Mouse (Mus musculus) CD4-positive helper T cell, adult 2 months (primary cell): Measurements from ENCODE around the gene Prox2.

ENCODE experiments used
- DNase-seq: peaks from one replicate; pipeline ENCODE4 v3.0.0-alpha.2; 2012; ENCODE audit warnings: low read depth, missing footprints, low spot score

Gene Prox2

DNA sequence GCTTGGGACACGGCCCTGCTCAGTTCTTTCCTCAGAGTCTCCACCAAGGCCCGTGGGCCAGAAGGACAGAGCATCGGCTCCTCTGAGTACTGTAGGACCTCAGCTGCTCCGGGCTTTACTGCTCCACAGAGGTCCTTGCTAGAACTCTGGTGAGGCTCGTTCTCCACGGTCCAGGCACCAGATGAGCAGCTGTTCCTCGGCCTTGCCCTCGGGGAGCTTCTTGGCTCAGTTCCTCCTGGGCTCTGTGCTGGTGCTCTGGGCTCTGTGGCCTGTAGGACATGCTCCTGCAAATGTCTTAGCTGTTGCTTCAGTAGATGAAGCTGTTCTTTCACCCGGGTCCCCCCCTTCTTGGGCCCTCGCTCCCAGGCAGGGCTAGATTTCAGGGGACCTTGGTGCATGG is 15.9 kb downstream of the Prox2 start:
- no peak for DNase-seq

DNA sequence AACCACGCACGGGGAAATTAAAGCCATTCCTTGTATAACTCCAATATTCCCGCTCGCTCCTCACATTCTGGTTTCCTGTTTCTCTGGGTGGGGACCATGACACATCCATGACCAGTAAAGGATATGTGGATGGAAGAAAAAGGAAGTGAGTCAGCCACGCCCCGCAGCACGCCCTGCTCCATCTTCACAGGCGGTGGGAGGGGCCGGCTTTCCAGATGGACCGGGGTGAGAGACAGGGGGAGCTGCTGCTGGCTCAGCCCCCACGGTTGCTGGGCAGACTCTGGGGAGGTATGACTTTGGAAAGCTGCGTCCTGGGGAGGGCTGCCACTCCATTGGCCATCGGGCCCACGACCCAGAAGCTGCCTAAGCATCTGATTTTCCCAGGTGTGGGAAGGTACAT is 16.5 kb downstream of the Prox2 start:
- no peak for DNase-seq

DNA sequence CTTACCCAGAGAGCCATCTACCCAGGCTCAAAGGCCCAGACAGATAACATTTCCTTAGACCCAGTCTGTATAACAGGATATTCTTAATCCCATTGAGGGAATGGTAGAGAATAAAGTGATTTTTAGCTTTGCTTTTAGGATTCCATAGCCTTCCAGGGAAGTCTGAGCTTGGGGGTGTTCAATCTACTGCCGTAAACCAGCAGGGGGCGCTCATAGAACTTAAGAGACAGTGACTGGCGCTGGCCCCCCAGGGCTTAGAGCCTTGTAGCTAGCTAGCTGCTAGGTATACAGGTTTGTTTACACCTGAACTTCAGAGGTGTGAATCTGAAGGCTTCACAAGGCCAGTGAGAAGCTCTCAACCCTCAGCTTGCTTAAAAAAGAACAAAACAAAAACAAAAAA is 18.3 kb downstream of the Prox2 start:
- peak; percentile 70 for DNase-seq

DNA sequence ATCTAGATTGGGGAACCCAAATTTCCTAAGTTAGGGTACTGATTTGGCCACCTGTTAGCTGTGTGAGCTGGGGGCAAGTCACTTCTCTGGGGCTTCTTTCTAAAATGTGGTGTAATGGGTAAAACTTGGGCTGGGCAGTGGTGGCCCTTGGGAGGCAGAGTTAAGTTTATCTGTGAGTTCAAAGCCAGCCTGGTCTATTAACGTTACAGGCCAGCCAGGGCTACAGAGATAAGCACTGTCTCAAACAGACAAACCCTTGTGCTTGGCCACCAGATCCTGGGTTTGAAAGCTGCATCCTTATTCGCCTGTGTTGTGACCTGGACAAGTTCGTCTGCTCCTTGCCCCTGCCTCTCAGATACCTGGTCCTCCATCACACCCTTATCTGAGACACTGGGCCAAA is 19.4 kb downstream of the Prox2 start:
- DNase-seq = no peak

DNA sequence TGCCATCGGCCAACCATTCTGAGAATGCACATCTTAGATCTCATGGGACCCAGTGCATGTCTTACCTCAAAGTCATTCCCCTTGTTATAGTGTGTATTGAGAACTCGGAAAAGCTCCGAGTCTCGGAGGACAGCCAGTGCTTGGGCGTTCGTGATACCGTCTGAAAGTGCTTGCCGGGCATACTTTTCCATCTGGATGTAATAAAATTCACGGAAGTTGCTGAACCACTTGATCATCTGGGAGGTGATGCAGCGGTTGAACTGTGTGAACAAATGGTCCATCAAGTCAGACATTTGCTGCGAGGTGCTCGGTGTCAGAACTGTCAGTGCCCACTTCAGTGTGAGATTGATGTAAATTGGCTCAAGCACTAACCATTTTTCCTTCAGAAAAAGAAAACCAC is 22.7 kb downstream of the Prox2 start:
- DNase-seq = no peak

DNA sequence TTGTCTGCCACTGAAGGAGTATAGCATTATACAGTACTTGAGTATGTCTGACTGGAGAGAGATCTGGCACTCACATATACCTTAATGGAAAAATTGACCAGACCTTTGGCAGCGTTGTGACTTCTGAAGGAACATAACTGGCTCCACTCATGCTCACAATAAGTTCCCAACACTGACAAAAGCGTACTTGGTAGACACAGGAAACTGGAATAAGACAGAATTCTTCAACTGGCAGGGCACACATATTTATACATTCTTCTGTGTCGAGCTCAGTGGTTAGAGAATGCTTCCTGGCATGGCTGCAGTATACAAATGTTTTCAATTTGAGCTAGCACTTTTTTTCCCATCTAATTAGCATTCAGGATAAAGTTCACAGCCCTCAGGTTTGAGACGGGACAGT is 25.6 kb downstream of the Prox2 start:
- no peak for DNase-seq

DNA sequence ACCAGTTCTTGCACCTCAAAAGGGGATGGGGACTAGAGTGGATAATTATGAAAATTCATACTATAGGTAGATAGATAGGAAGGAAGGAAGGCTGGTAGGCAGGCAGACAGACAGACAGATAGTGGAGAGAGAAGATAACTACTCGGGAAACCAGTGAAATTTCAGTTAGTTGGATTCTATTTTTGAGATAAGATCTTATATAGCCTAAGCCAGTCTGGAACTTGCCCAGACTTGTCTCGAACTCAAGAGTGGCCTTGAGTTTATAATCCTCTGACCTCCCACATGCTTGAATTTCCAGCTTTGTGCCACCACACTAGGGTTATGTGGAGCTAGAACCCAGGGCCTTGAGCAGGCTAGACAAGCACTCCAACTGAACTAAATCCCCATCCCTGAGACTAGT is 26.3 kb downstream of the Prox2 start:
- no peak for DNase-seq

DNA sequence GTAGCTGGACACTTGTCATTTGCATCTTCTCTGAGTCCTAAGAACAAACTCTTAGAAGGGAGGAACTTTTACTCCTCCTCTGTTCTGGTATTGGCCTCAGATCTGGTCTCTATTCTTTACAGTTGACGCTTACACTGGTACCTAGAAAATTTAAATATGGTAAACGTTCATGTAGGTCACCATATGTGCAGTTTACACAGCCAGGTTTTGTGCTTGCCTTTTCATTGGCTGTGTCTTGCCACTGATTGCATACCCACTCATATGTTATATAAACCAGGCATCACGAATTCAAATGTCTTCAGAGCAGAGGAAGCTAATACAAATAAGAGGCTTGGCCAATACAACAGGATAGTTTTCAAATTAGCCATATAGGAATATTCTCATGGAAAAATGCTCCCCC is 33.5 kb downstream of the Prox2 start:
- DNase-seq = no peak

DNA sequence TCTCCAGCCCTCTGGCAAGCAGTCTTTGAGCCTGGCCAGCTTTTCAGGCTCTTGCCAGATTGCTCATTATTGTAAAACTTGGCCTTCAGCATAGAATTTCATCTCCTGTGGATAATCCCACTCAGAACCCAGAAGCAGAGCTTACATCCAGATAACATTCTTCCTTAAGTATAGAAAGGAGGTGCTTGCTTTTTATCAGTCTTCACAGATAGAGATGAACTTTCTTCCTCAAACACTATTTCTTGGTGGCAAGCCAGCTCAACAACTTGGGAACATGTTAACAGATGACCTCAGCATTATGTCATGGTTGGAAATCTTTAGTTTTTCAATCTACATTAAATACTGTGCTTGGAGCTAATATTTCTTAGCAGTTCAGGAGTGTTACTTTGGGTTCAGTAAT is 39.5 kb downstream of the Prox2 start:
- DNase-seq = no peak

DNA sequence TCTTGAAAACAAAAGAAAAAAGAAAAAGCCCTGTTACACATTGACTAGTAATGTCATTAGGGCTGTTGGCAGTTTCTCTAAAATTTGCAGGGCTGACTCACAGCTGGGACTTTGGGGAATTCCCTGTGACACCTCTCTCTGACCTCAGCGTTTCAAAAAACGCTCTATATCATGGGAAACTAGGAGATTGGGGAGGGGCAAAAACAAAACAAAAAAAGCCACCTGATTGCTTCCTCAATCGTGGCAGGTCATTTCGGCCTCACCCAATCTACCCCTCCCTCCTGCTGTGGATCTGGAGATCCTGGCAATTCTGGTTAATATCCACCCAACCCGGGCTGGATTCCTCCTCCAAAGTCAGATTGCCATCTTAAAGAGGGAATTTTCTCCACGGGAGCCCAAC is 59.3 kb downstream of the Prox2 start:
- DNase-seq = peak; percentile 47
